Mouse (Mus musculus) urinary bladder, postnatal 36 days (tissue): ENCODE data around the gene Gpr152.

ENCODE experiments used
- DNase-seq, 2 experiments: peaks; one replicate each; pipeline ENCODE4 v3.0.0; 2022; ENCODE audit warnings: low spot score in 2 of 2, mixed read lengths in 1 of 2

Gpr152 gene

DNA sequence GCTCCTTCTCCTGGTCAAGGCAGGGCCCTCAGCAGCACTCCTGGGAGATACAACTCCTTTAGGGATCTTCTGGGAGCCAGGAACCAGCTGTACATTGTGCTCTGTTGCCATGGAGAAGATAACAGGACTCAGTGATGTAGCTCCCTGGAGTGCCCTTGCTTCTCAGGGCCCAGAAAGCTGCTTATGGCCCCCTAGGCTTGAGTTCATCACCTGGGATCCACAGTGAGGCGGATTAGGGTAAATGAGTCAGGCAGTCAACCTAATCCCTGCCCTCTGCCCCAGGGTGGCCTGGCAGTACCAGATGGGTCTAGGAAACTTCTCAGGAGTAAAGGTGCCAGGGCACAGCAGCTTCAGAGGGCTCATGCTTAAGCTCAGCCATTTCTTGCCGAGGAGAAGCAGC is at the start of gene Gpr152:
TSS of gene Gpr152 (plus strand) at position 342 of the 400 bp plus-strand sequence.
- DNase-seq, result no peak

DNA sequence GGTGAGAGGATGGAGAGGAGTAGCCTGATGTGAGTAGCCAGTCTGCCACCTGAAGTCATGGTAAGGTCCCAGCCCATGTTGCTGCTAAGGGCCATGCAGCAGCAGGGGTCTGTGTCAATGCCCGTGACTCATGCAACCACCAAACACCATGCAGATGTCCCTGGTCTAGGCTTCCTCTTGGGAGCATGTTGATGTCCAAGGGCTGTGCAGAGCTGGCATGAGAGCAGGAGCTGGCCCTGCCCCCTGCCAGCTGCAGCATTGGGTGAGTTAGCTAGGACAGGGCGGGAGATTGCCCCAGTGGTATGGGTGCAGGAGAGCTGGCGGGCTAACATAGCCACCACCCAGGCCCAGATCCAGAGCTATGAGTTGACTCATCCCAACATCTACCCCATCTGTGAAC is 49.1 kb upstream of the Gpr152 start:
- no peak for DNase-seq

DNA sequence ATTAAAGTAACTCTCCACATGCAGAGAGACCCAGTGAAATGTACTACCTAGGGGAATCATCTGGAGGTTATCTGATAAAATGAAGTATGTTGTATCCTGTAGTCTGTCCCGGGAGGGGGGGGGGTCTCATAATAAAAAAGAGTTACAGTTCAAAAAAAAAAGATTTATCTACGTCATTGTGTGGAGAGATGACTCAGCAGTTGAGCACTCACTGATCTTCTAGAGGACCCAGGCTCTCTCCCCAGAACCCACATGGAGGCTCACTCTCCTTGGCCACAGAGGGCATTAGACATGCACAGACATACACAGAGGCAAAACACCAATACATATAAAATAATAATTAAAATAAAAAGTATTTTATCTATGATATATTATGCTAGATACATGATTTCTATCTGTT is 48.2 kb upstream of the Gpr152 start:
- DNase-seq, result no peak

DNA sequence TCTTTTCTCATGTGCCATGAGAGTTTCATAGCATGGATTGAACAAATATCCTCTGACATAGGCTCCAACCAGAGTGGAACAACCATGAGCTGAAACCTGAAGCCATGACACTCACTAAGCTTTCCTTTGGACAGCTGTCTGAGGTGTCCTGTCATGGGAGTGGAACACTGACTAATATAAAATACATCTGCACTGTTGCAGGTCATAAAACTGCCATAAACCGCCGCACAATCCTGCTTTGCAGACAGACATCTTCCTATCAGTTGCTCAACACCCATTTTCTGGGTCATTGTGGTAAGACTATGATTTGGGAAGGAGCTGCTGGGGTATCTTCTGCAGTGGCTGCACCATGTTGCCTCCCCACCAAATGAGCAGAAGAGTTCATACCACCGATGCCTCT is 46.8 kb upstream of the Gpr152 start:
- no peak for DNase-seq

DNA sequence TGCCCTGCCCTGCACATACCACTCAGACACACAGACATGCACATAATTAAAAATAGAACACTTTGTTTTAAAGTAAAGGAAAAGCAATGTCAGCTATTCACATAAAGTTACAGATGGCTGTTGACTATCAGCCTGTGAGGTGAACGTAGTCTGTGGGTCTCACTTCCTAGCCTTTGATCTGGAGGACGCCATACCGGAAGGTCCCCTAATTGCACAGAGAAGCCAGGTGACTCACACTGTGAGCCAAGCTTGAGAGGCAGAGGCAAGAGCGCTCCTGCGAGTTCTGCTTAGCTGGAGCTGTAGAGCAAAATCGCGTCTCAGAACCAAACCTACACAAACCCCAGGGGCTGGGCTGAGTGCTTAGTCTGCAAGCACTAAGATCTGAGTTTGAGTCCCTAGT is 45.8 kb upstream of the Gpr152 start:
- DNase-seq, result no peak

DNA sequence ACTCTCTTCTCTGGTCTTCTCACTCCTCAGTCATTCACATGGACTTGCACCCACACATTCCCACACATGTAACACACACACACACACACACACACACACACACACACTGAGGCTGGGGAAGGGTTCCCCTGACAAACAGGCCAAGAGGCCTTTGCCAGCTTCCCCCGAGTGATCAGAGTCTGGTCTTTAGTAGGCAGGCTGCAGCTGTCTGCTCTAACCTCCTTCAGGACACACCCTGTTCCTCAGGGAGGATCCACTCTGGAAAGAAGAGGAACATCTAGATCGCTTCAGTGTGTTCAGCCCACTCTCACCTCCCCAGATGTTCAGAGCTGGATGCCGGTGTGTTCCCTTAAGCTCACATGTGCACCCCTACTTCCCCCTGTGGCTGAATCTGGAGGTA is 45.2 kb upstream of the Gpr152 start:
- no peak for DNase-seq

DNA sequence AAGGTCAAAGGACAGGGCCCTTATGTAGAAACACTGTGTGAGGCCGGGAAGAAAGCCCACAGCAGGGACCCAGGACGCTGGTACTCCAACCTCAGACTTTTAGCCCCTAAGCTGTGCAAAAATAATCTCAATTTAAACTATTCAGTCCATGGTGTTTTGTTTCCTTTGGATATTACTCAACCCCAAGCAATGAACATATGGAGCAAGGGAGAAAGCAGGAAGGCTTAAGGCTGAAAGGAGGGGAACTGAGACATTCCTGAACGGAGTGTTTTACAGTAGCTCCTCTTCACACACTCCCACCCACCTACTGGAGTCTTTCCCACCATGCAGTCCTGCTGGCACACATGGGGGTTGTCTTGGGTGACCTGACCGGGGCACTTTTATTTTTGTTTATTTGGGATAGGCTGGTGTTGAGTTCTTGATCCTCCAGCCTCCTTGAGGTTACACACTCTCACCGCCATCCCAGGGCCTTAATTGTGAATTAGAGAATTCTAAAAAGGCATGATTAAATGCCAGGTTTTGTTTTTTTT is 44.7 kb upstream of the Gpr152 start:
- no peak for DNase-seq

DNA sequence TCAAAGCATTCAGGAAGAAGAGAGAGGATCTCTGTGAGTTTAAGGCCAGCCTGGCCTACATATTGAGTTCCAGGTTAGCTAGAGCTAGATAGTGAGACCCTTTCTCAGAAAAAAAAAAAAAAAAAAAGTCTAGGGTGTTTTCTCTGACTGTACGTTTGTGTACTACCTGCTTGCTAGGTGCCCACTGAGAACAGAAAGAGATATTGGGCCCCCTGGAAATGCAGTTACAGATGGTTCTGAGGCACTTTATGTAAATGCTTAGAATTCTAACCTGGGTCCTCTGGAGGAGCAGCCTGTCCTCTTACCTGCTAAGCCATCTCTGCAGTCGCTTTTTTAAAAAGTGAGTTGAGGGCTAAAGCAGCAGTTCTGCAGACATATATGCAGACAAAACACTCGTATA is 43.8 kb upstream of the Gpr152 start:
- DNase-seq, result no peak

DNA sequence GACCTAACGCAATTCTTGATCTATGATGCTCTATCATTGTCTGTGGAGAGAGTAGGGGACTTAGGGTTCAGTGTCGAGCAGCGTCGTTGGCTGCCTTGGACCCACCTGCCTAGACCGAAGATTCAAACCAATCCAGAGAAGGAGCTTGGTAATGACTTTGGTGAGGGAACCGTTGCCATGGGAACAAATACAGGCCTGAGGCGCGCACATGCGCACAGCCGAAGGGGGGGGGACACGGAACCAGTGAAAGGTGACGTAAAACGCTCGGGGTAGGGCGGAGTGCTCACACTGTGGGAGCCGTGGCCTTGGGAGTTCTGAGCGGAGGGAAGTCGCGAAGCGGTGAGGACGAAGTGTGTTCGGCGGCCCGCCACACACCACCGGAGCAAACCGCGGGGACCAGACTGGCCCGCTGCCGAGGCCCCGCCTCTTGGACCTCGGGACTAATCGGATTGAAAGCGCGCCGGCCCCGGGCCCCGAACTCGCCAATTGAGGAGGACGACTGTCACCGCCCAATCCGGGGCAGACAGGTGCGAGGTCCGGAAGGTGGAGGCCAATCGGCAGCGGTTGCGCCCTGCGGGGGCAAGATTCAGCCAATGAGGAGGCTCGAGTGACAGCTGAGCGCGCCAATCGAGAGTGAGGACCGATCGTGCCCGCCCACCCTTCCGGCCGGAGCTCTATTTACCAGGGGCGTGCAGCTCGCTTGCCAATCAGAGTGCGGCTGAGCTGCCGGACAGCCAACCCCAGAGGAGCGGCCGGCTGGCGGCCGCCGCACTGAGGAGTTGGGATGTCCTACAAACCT is 42.7 kb upstream of the Gpr152 start, which contains the start of gene Cdk2ap2:
TSS of gene Cdk2ap2 (plus strand) at position 541 of the 799 bp plus-strand sequence.
- peak; percentile 100 for DNase-seq

DNA sequence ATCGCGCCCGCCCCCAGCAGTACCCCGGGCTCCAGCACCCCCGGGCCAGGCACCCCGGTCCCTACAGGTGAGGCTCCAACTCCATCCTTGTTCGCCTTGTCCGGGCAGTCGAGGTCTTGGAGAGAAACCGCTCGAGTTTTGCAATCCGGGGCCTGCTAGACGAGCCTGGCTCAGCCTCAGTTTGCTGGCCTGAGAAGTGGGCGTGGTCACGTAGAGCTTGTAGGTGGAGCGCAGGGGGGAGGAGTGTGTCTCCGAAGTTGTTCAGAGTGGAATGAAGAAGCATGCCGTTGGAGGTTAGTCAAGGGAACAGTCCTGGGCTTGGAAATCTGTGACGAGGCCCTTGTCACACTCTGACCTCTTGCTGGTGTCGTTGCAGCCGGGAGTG is 42.2 kb upstream of the Gpr152 start:
- DNase-seq, result peak in 1 of 2 experiments; percentile 87

DNA sequence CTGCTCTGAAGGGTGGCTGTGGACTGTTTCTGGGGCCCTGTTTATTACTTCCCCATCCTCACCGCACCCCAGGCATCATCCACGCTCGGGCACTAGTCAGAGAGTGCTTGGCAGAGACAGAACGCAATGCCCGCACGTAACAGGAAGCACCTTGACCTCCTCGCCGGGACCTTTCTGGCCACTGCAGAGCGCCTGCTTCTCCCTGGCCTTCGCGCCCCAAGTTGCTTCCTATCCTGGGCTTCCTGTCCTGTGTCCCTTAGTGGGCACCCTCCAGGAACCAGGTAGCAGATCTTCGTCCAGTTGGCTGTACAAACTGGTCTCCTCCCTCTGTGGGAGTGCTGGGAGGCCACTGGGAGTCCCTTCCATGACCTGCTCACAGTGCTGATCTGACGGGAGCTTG is 41.2 kb upstream of the Gpr152 start:
- no peak for DNase-seq

DNA sequence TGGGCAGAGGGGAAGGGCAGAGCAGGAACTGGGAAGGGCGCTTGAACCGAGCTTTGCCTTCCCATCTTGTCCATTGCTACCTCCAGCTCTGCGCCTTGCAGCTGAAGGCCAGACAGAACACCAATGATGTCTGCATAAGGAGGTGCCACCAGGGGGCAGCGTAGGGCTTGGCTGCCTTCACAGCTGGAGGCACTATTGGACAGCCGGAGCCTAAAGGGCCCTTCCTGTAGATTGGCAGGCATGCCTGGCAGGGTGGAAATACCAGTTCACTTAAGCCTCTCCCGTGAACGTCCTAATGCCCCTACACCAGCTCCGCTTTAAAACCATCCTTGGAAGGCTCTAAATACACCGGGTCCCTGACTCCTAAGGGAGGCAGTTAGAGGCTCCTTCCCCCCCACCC is 40.5 kb upstream of the Gpr152 start:
- DNase-seq, result peak; percentile 88 to 92

DNA sequence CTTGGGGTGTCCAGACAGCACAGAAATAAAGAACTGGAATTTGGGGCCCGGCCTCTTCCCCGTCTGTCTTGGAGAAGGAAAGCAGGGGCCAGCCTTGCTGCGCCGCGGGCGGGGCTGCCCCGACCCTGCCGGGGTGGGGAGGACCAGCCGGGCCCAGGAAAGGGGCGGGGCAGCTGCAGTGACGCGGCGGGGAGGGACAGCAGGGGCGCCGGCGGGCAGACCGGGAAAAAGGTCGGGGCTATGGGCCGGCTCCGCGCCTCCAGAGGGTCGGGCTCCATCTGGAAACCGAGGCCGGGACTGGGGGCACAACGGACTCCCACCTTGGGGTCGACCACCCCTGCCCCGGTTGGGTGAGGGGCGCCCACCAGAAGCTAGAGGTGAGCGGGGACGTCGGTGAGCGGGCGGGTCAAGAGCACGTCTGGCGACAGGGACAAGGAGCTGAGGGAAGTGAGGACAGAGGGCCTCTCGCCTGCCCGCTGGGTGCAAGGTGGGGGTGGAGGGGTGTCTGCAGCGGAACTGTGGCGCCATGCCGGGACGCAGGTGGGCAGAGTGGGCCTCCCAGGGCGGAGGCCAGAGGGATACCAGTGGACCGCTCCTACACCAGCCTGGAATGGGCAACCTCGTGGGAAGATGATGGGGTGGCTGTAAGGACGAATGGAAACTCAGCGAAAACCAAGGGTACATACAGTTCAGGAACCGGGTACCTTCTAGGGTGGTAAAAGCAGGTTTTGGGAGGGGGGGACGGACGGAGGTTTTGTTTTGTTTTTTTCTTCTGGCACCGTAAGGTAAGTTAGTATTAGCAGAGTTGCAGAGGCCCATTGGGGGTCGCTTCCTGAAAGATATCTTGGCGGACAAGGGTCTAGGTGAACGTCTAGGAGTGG is 39.5 kb upstream of the Gpr152 start, which contains the start of gene Pitpnm1:
TSS of gene Pitpnm1 (plus strand) at position 162 of the 881 bp plus-strand sequence.
- DNase-seq, result peak; percentile 76 to 81

DNA sequence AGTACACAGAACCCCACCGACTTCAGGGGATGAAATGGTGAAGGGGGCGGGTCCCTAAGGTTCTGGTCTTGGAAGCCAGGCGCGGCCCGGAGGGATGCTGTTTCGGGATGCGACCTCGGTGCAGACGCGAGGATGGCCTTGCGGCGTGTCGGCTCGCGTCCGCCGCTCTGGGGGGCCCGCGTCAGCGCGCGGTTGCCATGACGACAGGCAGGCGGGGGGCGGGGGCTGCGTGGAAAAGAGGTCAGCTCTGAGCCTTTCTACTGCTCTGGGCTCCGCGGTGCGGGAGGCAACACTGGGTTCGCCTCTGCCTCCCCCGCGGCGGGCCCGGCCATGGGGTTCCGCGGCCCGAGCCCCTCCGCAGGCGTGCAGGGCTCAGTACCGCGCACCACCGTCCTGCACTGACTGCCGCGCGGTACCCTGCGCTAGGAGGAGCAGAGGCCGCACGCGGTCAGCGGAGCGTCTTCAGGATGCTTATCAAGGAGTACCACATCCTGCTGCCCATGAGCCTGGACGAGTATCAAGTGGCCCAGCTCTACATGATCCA is 38.8 kb upstream of the Gpr152 start:
- no peak for DNase-seq

DNA sequence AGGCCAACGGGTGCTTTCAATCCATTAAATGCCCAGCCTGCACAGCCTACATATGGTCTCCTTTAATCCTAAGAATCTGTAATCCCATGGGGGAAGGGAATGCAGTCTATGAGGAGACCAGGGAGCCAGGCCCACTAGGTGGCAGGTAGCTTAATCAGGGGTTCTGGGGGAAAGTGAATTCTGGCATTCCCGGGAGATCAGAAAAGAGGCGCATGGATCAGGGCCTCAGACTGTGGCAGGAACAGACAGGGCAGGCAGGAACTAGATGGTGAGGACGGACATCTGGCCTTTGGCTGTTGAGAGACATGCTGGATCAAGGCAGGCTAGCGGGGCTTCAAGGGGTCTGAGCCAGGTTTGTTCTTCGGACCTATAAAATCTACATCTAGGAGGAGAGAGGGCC is 38.1 kb upstream of the Gpr152 start:
- DNase-seq, result no peak

DNA sequence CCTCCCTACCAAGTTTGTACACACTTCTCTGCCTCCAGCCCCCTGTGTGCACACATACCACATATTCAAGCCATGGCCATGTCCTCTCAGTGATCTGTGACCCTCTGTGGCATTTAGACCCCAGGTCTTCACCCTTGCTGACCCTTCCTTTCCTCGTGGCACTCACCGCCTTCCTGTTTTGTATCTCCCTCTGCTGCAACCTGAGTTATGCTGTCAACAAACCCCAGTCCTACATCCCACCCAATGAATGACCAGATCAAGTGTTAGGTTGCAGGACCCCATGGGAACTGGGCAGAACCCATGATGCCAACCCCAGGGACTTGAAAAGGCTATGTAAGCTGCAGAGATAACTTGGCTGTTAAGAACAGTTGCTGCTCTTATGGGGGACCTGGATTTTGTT is 37.5 kb upstream of the Gpr152 start:
- no peak for DNase-seq

DNA sequence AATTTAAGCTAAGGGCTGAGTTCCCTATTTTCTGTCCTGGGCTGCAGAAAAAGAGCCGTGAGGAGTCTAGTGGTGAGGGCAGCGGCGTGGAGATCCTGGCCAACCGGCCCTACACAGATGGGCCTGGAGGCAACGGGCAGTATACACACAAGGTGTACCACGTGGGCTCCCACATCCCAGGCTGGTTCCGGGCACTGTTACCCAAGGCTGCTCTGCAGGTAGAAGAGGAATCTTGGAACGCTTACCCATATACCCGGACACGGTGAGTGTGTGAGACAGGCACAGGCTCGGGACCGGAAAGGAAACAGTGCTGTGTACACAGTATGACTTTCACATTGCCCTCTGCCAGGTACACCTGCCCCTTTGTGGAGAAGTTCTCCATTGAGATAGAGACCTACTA is 37.0 kb upstream of the Gpr152 start:
- no peak for DNase-seq

DNA sequence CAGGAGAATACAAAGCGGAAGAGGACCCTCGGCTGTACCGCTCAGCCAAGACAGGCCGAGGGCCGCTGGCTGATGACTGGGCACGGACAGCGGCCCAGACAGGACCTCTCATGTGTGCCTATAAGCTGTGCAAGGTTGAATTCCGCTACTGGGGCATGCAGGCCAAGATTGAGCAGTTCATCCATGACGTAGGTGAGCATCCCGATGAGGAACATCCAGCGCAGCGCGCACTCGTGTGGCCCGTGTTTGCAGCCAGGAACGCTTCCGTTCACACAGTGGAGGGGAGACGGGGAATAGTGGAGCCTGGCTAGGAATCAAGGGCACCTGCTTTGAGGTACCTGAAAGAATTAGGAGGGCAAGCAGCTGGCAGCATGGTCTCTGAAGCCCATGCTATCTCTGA is 36.3 kb upstream of the Gpr152 start:
- no peak for DNase-seq

DNA sequence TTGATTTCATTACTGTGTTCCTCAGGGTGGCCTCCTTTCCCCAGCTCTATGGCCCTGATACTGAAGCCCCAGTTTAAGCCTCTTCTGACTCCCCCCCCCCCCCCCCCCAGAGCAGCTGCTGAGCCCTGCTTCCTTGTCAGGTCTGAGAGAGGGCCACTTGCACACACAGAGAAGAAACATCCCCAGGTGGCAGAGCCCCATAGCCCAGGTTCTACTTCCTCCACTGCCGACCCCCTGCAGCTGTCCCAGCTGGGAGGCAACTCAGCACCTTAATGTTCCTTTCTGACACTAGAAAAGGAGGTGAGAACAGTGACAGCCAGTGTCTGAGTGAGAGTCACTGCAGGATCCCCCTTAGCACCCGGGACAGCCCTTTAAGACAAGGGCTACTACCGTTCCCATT is 35.8 kb upstream of the Gpr152 start:
- no peak for DNase-seq

DNA sequence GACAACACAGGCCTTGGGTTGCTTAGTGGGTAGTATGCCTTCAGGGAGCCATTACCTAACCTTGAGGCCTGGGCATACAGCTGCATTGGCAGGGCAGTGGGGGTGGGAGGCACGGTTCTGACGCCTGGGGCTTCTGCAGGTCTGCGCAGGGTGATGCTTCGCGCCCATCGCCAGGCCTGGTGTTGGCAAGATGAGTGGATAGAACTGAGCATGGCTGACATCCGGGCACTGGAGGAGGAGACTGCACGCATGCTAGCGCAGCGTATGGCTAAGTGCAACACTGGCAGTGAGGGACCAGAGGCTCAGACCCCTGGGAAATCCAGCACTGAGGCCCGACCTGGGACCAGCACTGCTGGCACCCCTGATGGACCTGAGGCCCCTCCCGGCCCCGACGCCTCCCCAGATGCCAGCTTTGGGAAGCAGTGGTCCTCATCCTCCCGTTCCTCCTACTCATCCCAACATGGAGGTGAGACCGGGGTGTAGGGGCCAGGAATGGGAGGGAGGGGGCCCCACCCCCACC is 34.9 kb upstream of the Gpr152 start:
- DNase-seq, result no peak

DNA sequence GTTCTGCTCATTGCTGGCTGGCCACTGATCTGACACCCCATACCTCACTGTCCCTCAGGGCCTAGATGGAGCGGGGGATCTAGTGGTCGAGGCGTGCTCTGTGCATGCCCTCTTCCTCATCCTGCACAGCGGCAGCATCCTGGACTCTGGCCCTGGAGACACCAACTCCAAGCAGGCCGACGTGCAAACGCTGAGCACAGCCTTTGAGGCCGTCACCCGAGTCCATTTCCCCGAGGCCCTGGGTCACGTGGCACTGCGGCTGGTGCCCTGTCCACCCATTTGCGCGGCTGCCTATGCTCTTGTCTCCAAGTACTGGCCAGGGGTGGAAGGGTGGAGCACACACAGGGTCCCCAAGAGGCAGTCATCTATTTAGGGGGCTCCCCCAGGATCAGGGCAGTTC is 32.9 kb upstream of the Gpr152 start:
- no peak for DNase-seq

DNA sequence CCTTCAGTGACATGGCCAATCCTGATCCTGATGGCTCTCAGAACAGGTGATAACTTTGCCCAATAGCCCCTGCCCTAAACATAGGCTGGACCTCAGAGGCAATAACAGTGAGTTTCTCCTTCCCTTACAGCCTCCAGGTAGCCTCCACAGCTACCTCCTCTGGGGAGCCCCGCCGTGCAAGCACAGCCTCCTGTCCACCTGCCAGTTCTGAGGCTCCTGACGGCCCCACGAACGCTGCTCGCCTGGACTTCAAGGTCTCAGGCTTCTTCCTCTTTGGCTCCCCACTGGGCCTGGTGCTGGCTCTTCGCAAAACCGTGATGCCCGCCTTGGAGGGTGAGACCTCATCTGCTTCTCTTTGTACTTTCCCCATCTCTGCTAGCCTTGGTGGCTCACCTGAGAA is 31.1 kb upstream of the Gpr152 start:
- no peak for DNase-seq
